Mouse (Mus musculus) layer of hippocampus, adult 6 months (tissue): ENCODE results near the gene Lbhd1. TPM values are rescaled to one million over a fixed set of nuclear protein-coding genes. Genes with fewer than 3 reads are reported as not detected.

ENCODE experiments used
- long read RNA-seq, 2 experiments: library from polyadenylated mRNA; unstranded; transcript quantifications; one replicate each; pipeline ENCODE4 v2.0.0; 2019 to 2020
- polyA plus RNA-seq: library from polyadenylated mRNA; unstranded; fragments of <200 nt; fragmentation: Nextera tagmentation; gene quantifications from 2 replicates; pipeline ENCODE4 v1.2.3, GENCODE M21; 2021

Lbhd1 gene
- 3.7 and 5.7 TPM in 2 replicates for polyA plus RNA-seq
- long read RNA-seq, experiment 1, partial matches to known transcripts, result 0 of 1 reads
- long read RNA-seq, experiment 1, other reads (novel, unspliced or antisense), result 1 of 1 reads
- long read RNA-seq, experiment 2, result 0 reads

DNA sequence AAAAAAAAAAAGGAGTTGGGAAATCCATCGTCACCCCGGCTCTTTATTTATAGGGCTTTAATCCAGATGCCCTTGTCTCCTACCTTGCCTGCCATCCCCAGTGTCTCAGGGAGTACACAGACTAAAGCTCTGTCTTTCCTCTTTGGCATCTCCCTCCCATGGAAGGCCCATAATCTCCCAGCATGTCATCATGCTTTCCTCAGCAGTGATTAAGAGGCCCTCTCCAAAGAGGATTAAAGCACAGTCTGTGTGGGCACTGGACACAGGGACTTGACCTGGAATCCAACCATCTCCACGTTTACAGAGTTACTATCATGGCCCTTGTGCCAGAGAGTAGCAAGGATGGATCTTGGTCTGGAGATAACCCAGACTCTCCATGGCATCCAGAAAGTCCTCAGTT, at the start of gene Lbhd1, which contains the start of gene Gm49403:
Gene Lbhd1, plus strand, starts transcription at position 117 of the 400 bp plus-strand sequence.
Gene Gm49403, plus strand, starts transcription at position 315 of the 400 bp plus-strand sequence.

DNA sequence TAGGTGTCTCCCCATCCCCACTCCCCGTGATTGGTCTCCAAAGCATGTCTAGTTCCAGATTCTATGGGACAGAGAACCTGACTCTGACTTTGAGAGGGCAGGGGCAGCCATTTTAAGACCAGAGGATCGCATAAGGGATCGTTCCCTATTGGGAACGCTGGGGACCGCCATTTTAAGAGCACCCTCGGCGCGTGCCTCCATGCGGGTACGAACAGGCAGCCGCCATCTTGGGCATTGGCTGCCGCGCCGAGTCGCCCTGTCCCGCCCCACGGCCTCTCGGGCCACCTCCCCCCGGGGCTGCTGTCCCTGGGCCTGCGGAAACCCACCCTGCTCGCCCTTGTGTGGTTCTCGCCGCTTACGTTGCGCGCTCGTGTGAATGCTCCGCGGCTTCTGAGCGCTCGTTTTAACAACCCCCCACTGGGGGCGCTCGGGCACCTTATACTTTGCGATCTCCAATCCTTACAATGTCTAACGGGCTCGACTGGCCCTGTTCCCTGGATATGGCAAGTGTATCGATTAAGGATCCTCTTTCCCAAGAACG, 46.2 kb upstream of the Lbhd1 start, which contains the start of gene Bscl2:
Gene Bscl2, plus strand, starts transcription at position 217 of the 541 bp plus-strand sequence.

DNA sequence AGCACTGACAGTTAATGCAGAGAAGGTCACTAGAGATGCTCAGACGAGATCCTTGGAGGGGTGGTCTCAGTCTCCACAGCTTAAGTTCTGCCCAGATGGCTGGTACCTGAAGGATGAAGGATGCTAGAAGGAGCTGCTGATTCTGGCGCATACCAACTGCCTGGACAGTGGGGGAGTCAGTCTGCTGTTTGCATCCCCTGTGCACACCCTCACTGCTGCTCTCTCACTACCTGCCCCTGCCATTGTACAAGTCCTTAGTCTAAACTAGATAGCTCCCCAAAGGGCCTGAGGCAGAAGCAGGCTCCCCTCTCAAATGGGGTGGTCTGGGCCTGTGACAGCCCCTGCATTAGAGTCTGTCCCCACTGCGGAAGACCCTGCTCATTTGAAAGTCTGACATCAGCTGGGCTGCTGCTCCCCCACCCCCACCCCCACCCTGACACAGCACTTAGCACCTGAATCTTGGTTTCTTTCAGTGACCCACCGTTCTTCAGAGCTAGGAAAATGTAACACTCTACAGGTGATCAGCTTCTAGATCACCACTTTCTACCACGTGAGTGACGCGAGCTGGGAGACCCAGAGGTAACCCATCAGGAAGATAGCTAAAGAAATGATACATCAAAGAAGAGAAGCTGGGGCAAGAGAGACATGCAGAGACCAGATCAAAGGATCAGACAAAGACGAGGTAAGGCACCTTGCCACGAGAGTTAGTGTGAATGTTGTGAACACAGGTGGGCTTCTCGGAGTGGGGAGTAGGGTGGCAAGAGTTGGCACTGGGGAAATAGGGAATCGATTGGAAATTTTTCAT, 44.2 kb upstream of the Lbhd1 start, which contains the start of gene Gng3:
Gene Gng3, minus strand, starts transcription at position 92 of the 805 bp plus-strand sequence.

DNA sequence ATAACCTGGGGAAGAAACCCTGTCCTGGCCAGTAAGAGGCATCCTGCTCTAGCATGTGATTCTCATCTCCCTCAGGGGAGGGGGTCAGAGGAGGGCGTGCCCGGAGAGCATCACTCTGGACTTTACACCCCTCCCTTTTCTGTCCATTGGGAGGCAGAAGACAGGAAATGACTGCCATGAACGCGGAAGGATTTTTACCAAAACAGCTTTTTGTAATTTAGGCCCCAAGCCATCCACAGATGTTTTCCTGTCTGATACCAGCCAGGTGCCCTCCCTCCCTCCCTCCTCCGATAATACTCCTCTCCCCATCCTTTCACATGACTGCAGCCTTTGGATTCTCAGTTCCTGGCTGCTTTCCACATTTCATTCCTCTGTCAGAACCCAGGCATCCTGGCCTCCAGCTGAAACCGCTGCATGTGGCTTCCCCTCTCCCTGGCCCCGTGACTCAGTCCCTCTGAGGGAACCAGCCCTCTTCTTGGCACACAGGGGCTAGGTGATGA, 33.1 kb upstream of the Lbhd1 start, which contains the start of gene Lrrn4cl:
Gene Lrrn4cl, plus strand, starts transcription at position 367 of the 500 bp plus-strand sequence.

DNA sequence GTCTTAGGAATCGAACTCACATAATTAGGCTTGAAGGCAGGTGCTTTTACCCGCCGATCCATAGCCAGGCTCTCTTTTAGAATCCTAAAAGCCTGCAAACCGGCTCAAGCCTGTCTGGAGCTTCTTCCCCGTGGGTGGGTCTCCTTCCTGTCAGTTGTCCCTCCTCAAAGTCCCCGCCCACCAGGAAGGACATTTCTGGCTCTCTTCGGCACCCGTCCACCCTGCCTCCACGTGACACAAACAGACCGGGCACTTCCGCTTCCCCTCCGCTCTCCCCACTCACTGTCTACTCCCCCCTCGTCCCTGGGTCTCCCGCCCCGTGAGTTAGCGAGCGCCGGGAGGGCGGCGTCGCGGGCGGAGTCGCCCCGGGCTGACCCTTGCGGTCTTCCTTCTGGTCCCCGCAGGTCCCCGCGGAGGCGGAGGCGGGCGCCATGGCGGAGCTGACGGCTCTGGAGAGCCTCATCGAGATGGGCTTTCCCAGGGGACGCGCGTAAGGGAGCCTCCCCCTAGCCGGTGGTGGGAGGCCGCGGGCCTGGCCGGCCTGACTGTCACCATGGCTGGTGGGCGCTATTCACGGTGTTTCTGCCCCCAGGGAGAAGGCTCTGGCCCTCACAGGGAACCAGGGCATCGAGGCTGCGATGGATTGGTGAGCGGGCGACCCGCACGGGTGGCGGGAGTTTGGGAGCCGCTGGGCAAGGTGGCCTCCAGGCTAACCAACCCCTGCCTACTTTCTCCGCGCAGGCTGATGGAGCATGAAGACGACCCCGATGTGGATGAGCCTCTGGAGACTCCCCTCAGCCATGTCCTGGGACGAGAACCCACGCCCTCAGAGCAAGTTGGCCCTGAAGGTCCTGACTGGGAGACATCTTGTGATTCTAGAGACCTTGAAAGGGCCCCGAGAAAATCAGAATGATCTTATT, 12.0 kb upstream of the Lbhd1 start, which contains the start of gene Ubxn1:
Gene Ubxn1, plus strand, starts transcription at position 230 of the 920 bp plus-strand sequence.

DNA sequence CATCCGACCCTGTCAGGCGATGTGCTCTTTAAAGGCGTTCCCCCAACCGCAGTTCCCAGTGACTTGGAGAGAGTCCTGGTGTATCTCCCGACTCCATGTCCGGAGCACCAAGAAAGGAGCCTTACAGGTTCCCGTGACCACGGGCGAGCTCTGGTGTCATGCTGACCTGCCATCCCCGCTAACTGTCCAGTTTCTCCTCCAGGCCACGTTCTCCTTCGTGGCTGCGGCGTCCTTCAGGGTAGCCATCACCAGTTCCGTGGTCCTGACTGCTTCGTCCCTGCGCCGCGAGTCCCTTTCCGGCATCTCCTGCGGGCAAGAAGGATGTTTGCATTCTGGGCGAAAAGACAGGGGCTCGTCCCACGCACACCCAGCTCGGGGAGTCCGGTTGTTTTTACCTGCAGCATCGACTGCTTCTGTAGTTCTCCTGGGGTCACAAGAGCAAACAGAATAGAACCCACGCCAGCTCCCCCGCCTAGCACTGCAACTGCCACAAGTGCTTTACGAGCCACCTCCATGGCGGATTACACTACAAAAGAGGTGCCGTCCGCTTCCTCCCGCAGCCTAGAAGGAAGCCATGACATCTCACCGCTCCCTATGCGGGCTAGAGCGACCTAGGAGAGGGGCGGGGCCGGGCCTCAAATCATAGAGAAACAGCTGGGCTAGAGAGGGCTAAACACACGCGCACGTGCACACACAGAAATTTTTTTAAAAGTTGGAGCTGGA, 3.1 kb upstream of the Lbhd1 start, which contains the start of gene Uqcc3:
Gene Uqcc3, minus strand, starts transcription at position 613 of the 723 bp plus-strand sequence.

DNA sequence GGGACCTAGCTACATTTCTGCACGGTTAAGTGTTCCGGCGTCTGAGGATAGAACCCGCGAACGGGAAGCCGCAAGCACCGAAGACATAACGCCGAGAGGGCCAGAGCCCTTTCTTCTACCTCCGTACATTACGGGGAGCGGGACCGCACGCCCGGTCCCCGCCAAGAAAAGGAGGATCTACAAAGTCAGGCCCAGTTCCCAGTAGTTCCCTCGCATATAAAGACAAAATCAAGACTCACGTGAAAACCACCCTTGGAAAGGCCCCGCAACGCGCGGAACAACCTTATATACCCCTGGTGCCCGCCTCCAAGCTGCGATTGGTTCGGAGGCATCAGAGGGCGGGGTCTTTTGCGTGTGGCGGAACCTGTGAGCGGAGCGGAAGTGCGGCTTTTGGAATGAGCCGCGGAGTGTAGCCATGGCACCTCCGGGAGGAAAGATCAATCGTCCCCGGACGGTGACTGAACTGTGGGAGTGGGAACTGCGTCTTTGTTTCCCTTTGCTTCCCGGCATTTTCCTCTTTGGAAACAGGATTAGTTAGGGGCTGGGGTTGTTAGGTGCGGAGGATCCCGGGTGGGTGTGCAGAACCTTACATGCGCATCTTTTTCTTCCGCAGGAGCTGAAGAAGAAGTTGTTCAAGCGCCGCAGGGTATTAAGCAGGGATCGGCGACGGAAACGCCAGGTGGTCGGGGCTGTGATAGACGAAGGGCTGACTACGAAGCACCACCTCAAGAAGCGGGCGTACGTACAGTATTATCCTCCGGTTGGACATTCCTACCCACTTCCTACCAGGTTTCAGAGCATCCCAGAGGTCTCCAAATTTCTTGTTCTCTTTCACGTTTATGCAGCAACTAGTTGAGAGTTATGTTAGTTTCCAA, 5.2 kb downstream of the Lbhd1 start, which contains the start of the genes 1810009A15Rik and Gm49416:
Gene 1810009A15Rik, plus strand, starts transcription at position 343 of the 875 bp plus-strand sequence.
Gene Gm49416, plus strand, starts transcription at position 416 of the 875 bp plus-strand sequence.

DNA sequence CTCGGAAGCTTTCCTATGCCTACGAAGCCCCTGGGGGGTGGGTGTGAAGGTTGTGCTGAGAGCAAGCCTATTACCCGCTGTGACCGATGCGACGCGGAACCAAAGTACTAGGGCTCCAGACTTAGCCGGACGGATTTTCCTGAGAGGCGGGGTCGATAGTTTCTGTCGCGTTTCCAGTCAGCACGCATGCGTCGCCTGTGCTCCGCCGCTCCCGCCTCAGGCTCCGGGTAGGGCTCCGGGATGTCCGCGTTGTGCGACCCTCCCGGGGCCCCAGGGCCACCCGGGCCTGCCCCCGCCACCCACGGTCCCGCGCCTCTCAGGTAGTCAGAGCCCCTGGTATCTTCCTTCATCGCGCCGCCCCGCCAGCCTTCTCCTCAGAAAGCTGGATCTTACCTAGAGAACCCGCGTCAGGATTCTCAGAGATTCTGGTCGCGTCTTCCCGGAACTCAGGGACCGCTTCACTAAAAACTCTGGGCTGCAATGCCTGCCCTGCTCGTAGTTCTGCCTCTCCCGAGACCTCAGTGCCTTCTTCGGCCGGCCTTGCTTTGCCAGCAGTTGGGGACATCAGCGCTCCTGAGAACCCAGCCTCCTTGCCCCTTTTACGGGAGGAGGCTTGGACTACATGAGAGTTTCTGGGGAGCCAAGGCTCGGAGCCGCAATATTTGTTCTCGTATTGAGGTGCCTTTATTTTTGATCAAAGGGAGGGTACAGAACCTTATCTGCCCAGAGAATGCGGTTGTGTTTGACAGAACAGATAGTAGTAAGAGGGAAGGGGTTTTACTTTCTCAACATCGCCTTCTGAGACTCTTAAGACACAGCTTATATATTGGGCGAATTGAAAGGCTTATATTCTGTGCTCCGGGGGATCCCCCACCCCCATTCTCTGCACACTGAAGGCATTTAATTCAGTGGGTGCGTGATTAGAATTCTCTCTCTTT, 9.6 kb downstream of the Lbhd1 start, which contains the start of gene Ints5:
Gene Ints5, plus strand, starts transcription at position 177 of the 938 bp plus-strand sequence.

DNA sequence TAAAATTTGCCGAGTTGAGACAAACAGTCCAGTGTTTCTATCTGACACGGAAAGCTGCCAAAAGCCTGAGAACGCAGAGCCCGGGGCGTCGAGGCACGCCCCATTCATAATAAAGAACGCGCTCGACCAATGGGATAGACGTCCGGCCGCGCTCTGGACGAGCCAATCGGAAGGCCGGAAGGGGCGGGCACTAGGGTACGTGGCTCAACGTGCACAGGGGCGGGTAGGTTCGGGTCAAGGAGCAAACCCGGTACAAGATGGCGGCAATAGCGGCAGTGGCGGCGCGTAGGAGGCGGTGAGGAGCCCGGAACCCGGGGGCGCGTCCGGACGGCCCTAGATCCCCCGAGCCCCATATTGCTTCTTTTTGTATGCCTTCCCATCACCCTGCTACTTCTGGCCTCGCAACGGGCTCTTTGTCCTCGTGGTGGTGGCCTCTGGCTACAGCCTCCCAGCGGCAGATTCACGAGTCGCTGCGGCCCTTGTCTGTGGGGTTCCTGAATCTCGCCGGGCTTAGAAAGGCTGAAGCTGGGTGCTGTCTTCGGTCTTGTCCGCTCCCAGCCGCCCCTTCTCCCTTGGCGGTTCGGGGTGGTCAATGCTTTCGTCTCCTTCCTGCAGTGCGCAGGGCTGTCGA, 14.4 kb downstream of the Lbhd1 start, which contains the start of gene Ganab:
Gene Ganab, plus strand, starts transcription at position 207 of the 631 bp plus-strand sequence.

DNA sequence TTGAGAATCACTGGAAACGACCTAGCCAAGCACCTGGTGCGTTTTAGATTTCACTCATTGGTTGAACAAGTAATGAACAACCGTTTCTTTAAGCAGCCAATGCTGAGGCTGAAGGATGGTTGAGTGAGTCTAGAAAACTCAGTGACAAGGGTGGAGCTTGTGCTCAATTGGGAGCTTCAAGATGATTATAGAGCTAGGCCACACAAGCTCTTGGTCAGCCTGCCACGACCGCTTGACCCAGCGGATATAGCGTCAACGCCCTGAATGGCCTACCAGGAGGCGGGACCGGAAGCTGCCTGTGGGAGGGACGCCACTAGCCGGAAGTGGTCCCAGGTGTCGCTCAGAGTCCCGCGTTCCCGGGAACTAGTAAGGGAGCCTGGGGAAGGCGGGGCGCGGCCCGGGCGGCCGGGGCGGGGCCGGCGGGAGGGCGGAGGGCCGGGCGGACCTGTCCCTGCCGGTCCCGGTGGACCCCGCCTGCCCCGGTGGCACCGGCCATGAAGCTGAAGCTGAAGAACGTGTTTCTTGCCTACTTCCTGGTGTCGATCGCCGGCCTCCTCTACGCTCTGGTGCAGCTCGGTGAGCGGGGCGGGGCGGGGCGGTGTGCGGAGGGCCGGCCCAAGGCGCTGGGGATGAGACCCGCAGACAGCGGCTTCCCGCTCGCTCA, 36.7 kb downstream of the Lbhd1 start, which contains the start of gene B3gat3:
Gene B3gat3, plus strand, starts transcription at position 302 of the 664 bp plus-strand sequence.

DNA sequence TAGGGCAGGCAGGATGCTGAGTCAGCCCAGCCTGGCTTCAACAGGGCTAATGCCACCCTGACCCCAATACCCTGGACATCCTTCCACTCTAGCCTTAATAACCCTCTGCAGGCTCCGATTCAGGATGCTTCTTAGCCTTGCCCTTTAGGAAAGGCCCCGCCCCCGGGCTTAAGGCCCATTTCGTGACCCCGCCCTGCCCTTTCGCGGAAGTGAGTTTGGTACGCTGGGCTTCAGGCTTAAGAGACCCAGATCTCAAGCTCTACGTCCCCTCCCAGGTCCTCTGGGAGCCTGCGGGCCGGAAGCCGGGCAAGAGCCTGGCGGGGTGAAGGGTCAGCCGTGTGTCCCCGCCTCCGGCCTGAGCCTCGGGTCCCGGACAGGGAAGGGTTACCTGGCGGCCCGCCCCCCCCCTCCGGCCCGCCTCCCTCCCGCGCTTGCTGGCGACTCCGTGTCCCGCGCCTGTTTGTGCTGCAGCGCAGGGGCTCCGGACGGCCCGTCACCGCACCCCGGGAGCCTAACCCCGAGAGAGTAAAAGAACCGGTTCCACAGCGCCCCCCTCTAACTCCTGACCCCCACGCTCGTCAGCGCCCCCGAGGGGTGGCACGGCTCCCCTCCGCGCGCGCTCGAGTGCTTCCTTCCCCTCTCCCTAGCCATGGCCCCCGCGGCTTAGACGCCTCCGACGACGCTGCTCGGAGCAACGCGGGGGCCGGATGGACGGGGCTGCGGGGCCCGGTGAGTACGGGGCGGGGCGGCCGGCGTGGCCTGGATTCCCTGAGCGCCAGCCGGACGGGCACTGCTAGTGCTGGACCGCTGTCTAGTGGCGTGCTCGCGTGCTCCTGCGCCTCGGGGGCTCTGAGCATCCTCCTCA, 45.9 kb downstream of the Lbhd1 start, which contains the start of the genes Rom1 and Eml3:
Gene Rom1, minus strand, starts transcription at position 133 of the 865 bp plus-strand sequence.
Gene Eml3, plus strand, starts transcription at position 329 of the 865 bp plus-strand sequence.

DNA sequence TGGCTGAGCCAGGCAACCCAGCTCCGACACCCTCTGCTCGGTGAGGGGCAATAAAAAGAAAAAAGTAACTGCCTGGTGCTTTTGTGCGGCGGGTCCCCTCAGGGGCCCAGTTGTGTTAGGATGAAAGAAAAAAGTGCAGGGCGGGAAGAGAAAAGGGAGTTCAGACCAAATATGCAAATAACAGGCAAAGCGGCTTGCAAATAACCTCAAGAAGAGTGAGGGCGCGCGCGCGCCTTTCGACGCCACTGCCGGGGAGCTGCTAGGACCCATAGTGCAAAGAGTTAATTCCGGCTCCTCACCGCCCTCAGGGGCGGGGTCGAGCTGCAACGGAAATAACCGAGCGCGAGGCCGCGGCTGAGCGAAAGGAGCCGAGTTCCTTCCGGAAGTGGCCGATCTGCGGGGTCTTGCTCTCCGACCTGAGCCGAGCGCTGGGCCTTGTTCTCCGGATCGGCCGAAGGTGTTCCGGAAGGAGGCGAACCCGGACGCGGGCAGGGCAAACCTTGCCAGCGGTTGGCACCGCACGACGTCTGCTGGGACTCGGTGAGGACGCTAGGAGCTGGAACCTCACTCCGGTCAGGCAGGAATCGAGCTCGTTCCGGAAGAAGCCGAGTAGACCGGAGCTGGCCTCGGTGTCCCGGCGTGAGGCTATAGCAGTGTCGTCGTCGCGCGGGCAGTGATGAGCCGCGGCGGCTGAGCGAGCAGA, 58.1 kb downstream of the Lbhd1 start, which contains the start of gene Mta2:
Gene Mta2, plus strand, starts transcription at position 361 of the 703 bp plus-strand sequence.

